Mouse (Mus musculus): ENCODE measurements at regions not wholly inside any gene's neighbourhood (a gene's known extent, or its start where the extent isn't known, plus 50 kb on each side); places are given as distances from the start of the nearest gene placed in this dataset.

DNA sequence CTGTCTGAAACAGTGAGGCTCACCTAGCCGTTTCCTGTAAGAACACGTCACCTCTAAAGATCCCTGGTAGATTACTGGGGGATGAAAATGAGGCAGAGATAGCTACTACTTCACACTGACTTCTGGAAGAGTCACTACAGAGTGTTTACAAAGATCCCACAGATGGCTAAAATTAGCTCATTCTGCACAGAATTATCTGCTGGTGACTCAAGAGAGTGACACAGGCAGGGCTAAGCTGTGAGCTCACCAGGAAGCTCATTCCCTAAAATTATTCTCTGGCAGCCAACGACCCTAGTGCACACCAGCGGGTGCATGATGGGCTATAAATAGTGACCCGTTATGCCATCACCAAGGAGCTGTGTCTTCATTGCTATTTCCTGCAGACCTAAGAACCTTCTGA lies 53.2 kb upstream of the Ddah1 start:
- DNase-seq (ENCODE audit: low read depth, low spot score): peak; percentile 85

DNA sequence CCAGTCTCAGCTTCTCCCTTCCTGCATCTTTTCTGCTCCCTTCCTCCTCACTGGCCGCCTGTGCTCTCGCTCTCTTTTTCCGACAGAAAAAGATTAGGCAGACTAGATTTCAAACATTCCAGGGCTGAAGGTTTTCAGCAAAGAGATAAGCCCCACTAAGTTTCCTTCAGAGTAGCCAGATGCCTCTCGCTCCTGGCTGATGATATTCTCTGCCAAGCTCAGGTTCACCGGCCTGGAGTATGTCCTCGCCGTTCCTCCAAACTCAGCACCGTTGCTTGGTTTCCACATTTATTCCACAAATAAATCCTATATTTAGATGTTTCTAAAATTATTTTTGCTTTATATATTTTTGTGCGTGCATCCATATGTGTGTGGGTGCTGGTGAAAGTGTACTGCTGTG lies 54.3 kb upstream of the Ccn1 start:
- DNase-seq (ENCODE audit: low read depth, low spot score): no peak

DNA sequence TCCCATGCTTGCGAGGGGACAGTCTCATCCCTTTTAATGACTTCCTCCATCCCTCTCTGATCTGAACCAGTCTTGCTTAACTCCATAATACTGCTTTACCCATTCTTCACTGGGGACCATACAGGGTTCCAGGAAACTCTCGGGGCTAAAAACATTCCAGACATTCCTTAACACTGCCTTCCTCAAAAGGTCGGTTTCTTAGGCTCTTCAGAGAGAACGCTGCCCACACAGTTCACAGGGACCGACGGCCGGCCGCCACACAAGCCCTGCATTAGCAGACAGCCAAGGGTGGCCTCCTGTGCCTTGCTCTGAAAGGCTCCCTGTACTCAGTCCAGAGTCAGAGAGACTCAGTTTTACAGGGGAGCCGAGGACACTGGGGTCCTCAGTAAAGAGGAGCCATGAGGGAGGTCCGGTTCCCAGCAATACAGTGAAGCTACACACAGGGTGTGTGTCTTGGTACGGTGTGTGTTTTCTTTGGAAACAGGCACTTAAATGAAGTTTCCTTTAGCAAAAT lies 53.7 kb upstream of the Ccn1 start:
- DNase-seq (ENCODE audit: low read depth, low spot score): no peak

DNA sequence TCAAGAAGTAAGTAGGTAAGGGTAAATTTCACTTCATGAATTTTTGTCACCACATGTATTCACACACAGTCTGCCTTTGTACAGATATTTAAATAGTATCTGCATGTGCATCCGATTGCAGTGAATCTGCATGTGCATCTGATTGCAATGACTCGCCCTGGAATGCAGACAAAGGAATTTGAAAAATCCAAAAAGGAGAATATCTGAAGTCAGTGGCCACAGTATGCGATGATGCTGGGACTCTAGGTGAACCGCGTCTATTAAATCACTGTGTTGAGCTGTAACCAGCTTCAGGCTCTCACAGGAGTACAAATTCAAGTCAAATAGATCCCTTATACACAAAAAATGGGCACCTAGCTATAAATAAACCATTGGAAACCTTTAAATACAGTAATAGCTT lies 53.0 kb upstream of the Ccn1 start:
- DNase-seq (ENCODE audit: low read depth, low spot score): no peak

DNA sequence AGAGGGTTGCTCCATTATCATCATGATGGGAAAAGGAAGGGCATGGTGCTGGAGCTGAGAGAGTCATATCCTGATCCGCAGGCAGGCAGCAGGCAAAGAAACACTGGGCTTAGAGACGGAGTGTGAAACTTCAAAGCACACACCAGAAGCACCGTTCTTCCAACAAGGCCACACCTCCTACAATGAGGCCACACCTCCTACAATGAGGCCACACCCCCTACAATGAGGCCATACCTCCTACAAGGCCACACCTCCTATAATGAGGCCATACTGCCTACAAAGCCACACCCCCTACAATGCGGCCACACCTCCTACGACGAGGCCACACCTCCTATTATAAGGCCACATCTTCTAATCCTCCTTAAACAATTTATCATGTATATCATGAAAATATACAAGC lies 52.2 kb upstream of the Ccn1 start:
- DNase-seq (ENCODE audit: low read depth, low spot score): no peak
